Mouse (Mus musculus): ENCODE measurements around the gene Rab30. TPM values are rescaled to one million over a fixed set of nuclear protein-coding genes. Genes with fewer than 3 reads are reported as not detected.
A peak's percentile ranks its signal among the peaks of the same experiment; 100 is the strongest.
"Not testable (repeated sequence)": the region's sequence is repeated elsewhere in the genome, so short reads cannot be mapped to it uniquely, and the experiment has no call there.

The Rab30 gene
- polyA plus RNA-seq, 1 experiment, result 0.96 TPM

DNA sequence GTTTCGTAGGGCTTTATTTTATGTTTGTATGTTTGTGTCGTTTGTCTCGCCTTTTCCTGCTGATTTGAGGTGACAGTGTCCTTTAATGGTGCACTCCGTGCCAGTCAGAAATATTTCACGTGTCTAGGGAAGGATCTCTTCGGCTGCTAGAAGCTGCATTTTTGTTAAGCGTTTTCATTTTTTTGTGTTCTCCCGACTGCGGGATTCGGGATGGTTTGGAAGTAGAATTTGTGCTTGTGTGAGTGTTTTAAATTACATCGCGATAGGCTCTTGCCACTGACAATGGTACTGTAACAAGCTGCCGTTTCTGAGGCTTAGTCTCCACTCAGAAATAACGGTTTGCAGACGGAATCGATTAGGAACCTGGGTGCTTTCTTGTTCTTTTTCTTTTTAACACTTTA lies 938 bp downstream of the Rab30 start:
- Histone ChIP-seq H3K4me3 (replicated peaks; ENCODE audit: extremely low read depth, low read depth, low read length) (peak overlapping the region; percentile 13), H3K4me1 (ENCODE audit: control insufficient read depth, insufficient read depth, low read length) (peaks cover 5% of the 10 kb centered on the region)
- WGBS, result 1% methylated on average over 16 of the region's 16 CpGs
- no peak for DNase-seq
- TF ChIP-seq POLR2A (IDR thresholded peaks at IDR 0.05; ENCODE audit: borderline replicate concordance, extremely low read depth, low read depth, low read length) (no peak), CTCF (IDR thresholded peaks at IDR 0.05; ENCODE audit: insufficient read depth, low read length) (no peak)

DNA sequence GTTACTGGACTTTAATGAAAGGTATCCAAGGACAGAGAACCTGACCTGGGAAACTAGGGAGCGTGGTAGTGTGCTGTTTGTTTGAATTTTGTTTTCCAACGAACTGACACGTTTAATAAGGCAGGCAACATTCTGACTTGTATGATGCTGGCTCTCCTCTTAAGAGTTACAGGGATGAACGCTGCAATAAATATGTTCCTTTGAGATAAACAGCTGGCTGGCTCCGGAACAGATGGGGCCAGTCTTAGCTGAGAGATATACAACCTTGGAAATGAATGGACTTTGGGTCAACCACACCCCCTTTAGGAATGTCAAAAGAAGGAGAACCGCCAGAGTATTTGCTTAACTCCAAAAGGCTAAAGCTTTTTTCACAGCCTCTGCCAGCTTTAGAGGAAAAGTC lies 1.4 kb downstream of the Rab30 start:
- TF ChIP-seq POLR2A (IDR thresholded peaks at IDR 0.05; ENCODE audit: borderline replicate concordance, extremely low read depth, low read depth, low read length) (no peak), CTCF (IDR thresholded peaks at IDR 0.05; ENCODE audit: insufficient read depth, low read length) (no peak)
- Histone ChIP-seq H3K4me3 (replicated peaks; ENCODE audit: extremely low read depth, low read depth, low read length) (no peak overlapping the region), H3K4me1 (ENCODE audit: control insufficient read depth, insufficient read depth, low read length) (peaks cover 5% of the 10 kb centered on the region)
- 0% methylated on average over 6 of the region's 6 CpGs for WGBS
- DNase-seq, result no peak

DNA sequence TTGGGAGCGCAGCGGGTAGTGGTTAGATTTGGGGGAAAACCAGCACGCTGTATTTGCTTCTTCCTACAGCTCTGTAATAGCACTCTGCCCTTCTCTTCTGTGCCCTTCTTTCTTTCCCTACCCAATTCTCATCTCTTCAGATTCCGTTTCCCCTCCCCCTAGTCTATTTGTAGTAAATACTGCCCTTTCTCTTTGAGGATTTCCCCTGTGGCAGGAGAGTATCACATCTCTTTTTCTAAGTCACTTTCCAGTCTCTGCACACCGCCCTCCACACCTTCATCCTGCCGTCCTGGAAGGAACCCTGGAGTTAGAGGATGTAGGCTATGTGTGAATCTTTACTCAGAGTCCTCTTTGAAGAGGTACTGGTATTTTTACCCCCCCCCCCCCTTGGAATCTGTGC lies 1.9 kb downstream of the Rab30 start:
- DNase-seq, result no peak
- Histone ChIP-seq H3K4me3 (replicated peaks; ENCODE audit: extremely low read depth, low read depth, low read length) (no peak overlapping the region), H3K4me1 (ENCODE audit: control insufficient read depth, insufficient read depth, low read length) (peaks cover 5% of the 10 kb centered on the region)
- 35% methylated on average over 6 of the region's 6 CpGs for WGBS
- no peak for TF ChIP-seq POLR2A (IDR thresholded peaks at IDR 0.05; ENCODE audit: borderline replicate concordance, extremely low read depth, low read depth, low read length)
- no peak for TF ChIP-seq CTCF (IDR thresholded peaks at IDR 0.05; ENCODE audit: insufficient read depth, low read length)

DNA sequence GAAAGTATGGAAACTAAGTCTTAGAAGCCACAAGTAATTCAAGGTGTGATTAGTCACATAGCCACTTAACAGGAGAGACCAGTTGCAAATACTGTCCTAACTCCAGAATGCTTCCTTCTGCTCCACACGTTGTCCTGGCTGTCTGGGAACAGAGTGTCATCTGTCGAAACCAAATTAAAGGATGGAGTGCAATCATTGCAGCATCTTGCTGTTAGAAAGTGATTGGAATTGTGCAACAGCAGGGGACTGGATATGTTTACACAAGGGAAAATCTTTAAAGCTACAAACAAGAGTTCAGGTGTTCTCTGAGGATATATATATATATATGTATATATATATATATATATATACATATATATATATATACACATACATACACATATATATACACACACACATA lies 9.0 kb downstream of the Rab30 start:
- WGBS, result 57% methylated on average over 2 of the region's 2 CpGs
- TF ChIP-seq POLR2A (IDR thresholded peaks at IDR 0.05; ENCODE audit: borderline replicate concordance, extremely low read depth, low read depth, low read length) (no peak), CTCF (IDR thresholded peaks at IDR 0.05; ENCODE audit: insufficient read depth, low read length) (no peak)
- no peak for DNase-seq
- Histone ChIP-seq H3K4me1 (ENCODE audit: control insufficient read depth, insufficient read depth, low read length) (no peaks in the 10 kb centered on the region), H3K4me3 (replicated peaks; ENCODE audit: extremely low read depth, low read depth, low read length) (no peak overlapping the region)

DNA sequence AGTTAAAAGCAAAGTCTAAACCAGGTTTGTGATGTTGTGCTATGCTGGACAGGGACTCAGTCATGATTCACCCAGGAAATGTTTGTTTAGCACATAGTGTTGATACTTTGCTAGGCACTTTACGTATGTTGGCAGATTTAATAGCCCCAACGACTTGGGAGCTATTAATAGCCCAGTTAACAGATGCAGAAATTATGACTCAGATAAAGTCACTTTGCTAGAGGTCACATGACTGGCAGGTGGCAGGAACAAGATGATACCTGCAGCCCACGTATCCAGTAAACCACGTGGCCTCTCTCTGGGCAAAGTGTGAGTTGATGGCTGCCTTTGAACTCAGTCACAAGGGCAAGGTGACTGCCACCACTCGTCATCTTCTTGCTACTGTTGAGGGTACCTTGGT lies 16.7 kb downstream of the Rab30 start:
- WGBS, result 57% methylated on average over 5 of the region's 5 CpGs
- DNase-seq, result no peak

DNA sequence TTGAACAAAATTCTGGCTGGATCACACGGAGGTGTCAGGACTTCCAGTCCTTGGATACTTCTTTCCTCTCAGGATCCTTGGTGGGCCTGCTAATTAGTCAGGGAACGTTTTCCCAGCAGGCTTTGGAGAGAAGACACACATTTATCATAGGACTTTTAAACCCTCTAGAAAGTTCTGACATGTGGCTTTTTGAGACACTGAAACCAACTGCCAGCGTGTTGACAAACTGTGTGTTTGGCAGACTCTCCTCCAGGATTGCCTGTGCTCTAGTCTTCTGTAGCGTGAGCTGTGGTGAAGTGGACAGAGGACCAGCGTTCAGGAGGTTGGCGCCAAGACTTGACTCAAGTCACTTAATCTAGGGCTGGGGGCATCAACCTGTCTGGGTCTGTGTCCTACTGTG lies 19.2 kb downstream of the Rab30 start:
- 73% methylated on average over 6 of the region's 6 CpGs for WGBS
- no peak for DNase-seq
- Histone ChIP-seq H3K4me1 (ENCODE audit: control insufficient read depth, insufficient read depth, low read length) (no peaks in the 10 kb centered on the region), H3K4me3 (replicated peaks; ENCODE audit: extremely low read depth, low read depth, low read length) (no peak overlapping the region)
- no peak for TF ChIP-seq POLR2A (IDR thresholded peaks at IDR 0.05; ENCODE audit: borderline replicate concordance, extremely low read depth, low read depth, low read length)
- TF ChIP-seq CTCF (IDR thresholded peaks at IDR 0.05; ENCODE audit: insufficient read depth, low read length), result no peak

More for the DNA sequence above, 16.7 kb downstream of the Rab30 start:
- no peaks in the 10 kb centered on the region for H3K4me1 ChIP-seq (ENCODE audit: control insufficient read depth, insufficient read depth, low read length)
- TF ChIP-seq POLR2A (IDR thresholded peaks at IDR 0.05; ENCODE audit: borderline replicate concordance, extremely low read depth, low read depth, low read length) (no peak), CTCF (IDR thresholded peaks at IDR 0.05; ENCODE audit: insufficient read depth, low read length) (no peak)
- no peak overlapping the region for H3K4me3 ChIP-seq (replicated peaks; ENCODE audit: extremely low read depth, low read depth, low read length)

DNA sequence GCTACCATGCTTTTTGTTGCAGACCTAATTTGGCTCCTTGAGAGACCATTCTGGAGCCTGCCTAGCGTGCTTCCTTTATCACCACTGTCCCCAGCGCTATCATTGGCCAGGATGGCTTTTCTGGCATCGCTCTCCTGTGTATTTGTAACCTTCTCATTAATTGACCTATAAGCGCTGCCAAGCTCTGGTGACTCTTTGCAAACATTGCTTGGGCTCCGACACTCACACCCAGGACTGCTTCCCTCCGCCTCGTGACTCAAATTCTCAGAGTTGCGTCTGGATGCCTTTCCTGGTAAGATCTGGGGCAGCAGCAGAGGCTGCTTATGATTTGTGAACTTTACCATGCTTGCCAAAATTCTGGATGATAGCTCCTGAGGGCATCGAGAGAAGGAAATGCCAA lies 19.8 kb downstream of the Rab30 start:
- no peak for DNase-seq
- TF ChIP-seq CTCF (IDR thresholded peaks at IDR 0.05; ENCODE audit: insufficient read depth, low read length) (no peak), POLR2A (IDR thresholded peaks at IDR 0.05; ENCODE audit: borderline replicate concordance, extremely low read depth, low read depth, low read length) (no peak)
- Histone ChIP-seq H3K4me3 (replicated peaks; ENCODE audit: extremely low read depth, low read depth, low read length) (no peak overlapping the region), H3K4me1 (ENCODE audit: control insufficient read depth, insufficient read depth, low read length) (no peaks in the 10 kb centered on the region)
- 73% methylated on average over 9 of the region's 9 CpGs for WGBS

DNA sequence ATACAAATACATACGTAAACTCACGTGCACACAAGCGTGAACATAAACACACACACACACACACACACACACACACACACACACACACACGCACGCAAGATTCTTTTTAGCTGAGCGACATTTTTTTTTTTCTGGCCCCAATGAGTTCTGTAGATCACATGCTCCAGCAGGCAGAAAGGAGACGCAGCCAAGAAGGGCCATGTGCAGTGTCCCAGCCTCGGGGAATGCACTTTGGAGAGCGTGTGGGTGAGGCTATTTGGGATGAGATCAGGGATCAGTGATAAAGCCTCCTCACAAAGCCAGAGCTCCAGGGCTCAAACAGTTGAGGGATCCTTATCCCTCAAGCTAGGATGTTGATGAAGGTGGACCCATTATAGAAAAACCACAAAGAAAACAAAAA lies 24.0 kb downstream of the Rab30 start:
- TF ChIP-seq POLR2A (IDR thresholded peaks at IDR 0.05; ENCODE audit: borderline replicate concordance, extremely low read depth, low read depth, low read length) (no peak), CTCF (IDR thresholded peaks at IDR 0.05; ENCODE audit: insufficient read depth, low read length) (no peak)
- no peak for DNase-seq
- no peak overlapping the region for H3K4me3 ChIP-seq (replicated peaks; ENCODE audit: extremely low read depth, low read depth, low read length)
- H3K4me1 ChIP-seq (ENCODE audit: control insufficient read depth, insufficient read depth, low read length), result no peaks in the 10 kb centered on the region
- 63% methylated on average over 9 of the region's 9 CpGs for WGBS

DNA sequence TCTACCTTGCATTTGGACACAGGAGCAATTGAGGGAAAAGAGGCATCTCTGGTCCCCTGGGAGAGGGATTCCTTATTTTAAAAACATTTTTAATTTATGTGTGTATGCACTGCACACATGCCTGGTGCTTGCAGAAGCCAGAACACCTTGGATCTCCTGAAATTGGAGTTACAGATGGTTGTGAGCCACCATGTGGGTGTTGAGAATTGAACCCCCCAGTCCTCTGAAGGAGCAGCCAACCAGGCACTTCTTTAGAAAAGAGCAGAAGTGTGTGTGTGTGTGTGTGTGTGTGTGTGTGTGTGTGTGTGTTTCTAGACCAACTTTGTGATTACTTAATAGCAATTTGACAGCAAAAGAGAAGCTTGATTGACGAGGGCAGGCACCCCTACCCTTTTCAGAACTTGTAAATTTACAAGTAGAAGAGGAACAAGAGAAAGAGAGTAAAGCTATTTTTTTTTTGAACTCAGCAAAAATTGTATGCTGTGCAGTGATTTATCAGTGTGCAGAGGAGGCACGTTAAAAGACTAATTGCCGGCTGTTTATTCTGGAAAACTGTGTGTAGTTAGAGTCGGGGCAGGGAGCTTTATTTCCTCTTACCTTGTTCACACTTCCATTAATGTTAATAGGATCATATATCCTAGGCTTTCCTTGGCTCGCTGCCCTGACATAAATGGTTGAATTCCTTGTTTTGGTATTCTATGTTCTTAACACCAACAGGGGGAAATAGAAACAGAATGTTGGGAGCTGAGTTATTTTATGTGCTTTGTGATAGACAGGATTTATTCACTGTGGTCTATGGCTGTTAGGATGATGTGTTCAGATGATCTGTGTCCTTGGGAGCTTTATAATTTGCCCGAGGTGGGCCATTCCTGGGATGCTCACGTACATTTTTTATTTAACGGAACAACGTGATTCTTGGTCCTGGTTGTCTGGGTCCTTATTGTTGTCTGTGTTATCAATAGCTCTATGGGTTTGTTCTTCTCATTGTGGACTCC lies 25.0 kb downstream of the Rab30 start:
- DNase-seq, result no peak
- 64% methylated on average over 9 of the region's 9 CpGs for WGBS

DNA sequence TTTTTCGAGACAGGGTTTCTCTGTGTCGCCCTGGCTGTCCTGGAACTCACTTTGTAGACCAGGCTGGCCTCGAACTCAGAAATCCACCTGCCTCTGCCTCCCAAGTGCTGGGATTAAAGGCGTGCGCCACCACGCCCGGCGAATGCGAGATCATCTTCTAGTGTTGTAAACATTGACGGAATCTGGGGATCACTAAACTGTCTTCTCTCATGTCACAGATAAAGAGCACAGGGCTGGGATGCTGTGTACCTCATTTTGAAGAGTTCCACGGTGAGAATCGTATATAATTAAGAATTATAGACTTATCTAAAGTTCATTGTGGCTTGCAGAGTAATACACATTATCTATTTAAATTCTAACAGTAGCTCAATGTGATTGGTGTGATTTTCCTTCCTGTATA lies 26.7 kb downstream of the Rab30 start:
- not testable (repeated sequence) for DNase-seq; H3K4me3 ChIP-seq (replicated peaks; ENCODE audit: extremely low read depth, low read depth, low read length); H3K4me1 ChIP-seq (ENCODE audit: control insufficient read depth, insufficient read depth, low read length)
- 93% methylated on average over 12 of the region's 12 CpGs for WGBS

More for the DNA sequence above, 25.0 kb downstream of the Rab30 start:
- H3K4me1 ChIP-seq (ENCODE audit: control insufficient read depth, insufficient read depth, low read length), result no peaks in the 10 kb centered on the region
- TF ChIP-seq CTCF (IDR thresholded peaks at IDR 0.05; ENCODE audit: insufficient read depth, low read length) (no peak), POLR2A (IDR thresholded peaks at IDR 0.05; ENCODE audit: borderline replicate concordance, extremely low read depth, low read depth, low read length) (no peak)
- no peak overlapping the region for H3K4me3 ChIP-seq (replicated peaks; ENCODE audit: extremely low read depth, low read depth, low read length)
